15 mouse cellular contexts compared by ENCODE assay signal in genomic region chr10:66882825-66883224, GRCm38 (mm10).
"Had no signal": no experiment of that assay in that cellular context is flagged by ENCODE, and none has a peak within 500 bp of the region (broad histone marks: within the 10 kb centered on the region; RNA-seq: fewer than 3 reads in every experiment).

No protein-coding gene starts in this region.

- ATAC-seq: hindbrain, embryonic 16.5 days; inflammation-experienced regulatory T-cells, adult 6 months; intestine, embryonic 15.5 days; intestine, postnatal 0 days had no signal

- DNase-seq: gastrocnemius, postnatal 14 days; heart, adult 18-20 months; heart, postnatal 10 days; heart, postnatal 4 days; kidney, adult 18-20 months; kidney, adult 8-10 months; kidney, postnatal 10 days; kidney, postnatal 25 days; kidney, postnatal 4 days; liver; liver, embryonic 13.5 days had no signal
